Mouse (Mus musculus): Measurements from ENCODE around the gene Gm6525. TPM values are rescaled to one million over a fixed set of nuclear protein-coding genes. Genes with fewer than 3 reads are reported as not detected.

The Gm6525 gene
- 0.18 TPM in 1 of 2 replicates, not detected in the other for polyA plus RNA-seq (2016; fragmentation: Nextera tagmentation; extraction: Ambion mirVana)

DNA sequence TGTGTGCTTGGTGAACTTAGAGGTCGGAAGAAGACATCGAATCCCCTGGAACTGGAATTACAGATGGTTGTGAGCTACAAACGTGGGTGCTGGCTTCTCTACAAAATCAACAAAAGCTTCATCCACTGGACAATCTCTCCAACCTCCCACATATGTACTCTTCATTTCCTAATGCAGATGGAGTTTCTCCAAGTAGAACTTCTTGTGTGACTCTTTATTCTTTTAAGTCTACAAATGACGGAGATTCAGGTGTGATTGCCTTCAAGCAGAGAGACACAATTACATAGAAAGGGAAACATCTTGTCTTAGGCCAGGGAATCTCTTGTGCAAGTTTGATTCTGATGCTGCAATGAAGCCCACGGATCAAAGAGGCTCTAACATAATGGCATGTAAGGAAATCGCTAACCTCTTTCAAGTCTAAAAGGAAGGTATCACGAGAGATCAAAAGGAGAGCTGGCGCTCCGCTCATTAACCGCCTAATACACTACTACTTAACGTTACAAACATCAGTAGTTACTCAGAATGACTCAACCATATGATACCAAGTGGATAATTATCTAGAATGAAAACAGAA is at the start of gene Gm6525:
Gm6525 (plus strand) TSS at position 524 of the 574 bp plus-strand sequence.
- 84% methylated on average over 11 of the region's 11 CpGs for WGBS
- no peak within 1 kb of the TSS for H3K9ac ChIP-seq
- no peak within 1 kb of the TSS for H3K27ac ChIP-seq (ENCODE audit: poor library complexity, severe bottlenecking)
- H3K36me3 ChIP-seq = peaks cover 5% of the 10 kb centered on the region; the same call in 1 of the 2 replicates
- no peaks in the 10 kb centered on the region for H3K9me3 ChIP-seq (replicated peaks)
- H3K27me3 ChIP-seq (replicated peaks) = no peaks in the 10 kb centered on the region
- H3K4me3 ChIP-seq = no peak within 1 kb of the TSS
- no peak within 1 kb of the TSS for H3K4me2 ChIP-seq
- no peaks in the 10 kb centered on the region for H3K4me1 ChIP-seq (replicated peaks)
- no peak for ATAC-seq (ENCODE audit: insufficient number of reproducible peaks, low FRiP score)

DNA sequence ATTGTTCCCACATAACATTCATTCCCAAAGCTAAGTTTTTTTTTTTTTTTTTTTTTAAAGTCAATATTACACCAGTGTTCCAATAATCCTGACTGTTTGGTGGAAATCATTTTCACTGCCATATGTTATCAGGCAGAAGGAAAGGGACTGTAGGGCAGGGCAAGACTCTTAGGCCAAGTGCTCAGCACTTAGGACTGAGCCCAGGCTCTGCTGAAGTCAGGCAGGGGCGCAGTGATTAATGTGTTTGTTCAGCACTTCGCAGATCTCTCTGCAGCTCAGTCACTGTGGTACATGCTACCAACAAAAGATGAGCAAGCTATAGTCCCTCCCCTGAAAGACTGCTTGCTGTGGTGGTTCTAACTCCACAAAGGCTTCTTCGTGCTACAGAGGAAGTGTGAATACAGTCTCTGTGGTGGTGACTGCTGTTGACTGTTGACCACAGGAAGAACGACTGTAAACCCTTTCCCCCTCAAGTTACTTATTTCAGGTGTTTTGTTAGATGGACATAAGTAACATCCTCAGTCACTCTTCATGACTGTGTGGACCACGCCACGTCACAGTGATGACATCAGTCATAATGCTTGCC is 48.1 kb upstream of the Gm6525 start:
- no peaks in the 10 kb centered on the region for H3K4me1 ChIP-seq (replicated peaks)
- no peak for ATAC-seq (ENCODE audit: insufficient number of reproducible peaks, low FRiP score)

DNA sequence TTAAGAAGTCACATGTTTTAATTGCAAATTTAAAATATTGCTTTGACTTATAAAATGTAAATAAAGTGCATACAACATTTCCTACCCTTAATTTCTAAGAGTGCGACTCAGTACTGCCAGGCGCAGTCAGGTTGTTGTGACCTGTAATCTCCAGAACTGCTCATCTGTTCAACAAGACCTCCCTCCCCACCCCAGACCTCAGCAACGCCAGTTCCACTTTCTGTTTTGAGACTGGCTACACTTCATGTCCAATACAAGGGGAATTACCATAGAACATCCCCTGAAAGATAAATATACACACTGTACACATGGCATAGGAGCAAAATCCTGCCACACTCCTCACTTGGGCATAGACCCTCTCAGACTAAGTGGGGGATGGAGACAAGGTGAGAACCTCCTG is 47.2 kb upstream of the Gm6525 start:
- no peak for ATAC-seq (ENCODE audit: insufficient number of reproducible peaks, low FRiP score)
- Histone ChIP-seq H3K4me2 (no peak overlapping the region), H3K9ac (no peak overlapping the region), H3K27me3 (replicated peaks) (no peaks in the 10 kb centered on the region), H3K4me3 (no peak overlapping the region), H3K27ac (ENCODE audit: poor library complexity, severe bottlenecking) (no peak overlapping the region), H3K4me1 (replicated peaks) (no peaks in the 10 kb centered on the region), H3K36me3 (no peaks in the 10 kb centered on the region), H3K9me3 (replicated peaks) (no peaks in the 10 kb centered on the region)
- WGBS = 78% methylated on average over 3 of the region's 3 CpGs

More for the DNA sequence above, 48.1 kb upstream of the Gm6525 start:
- Histone ChIP-seq H3K27ac (ENCODE audit: poor library complexity, severe bottlenecking) (no peak overlapping the region), H3K4me3 (no peak overlapping the region), H3K36me3 (no peaks in the 10 kb centered on the region), H3K4me2 (no peak overlapping the region), H3K27me3 (replicated peaks) (no peaks in the 10 kb centered on the region), H3K9me3 (replicated peaks) (no peaks in the 10 kb centered on the region), H3K9ac (no peak overlapping the region)
- WGBS = 73% methylated on average over 6 of the region's 6 CpGs

DNA sequence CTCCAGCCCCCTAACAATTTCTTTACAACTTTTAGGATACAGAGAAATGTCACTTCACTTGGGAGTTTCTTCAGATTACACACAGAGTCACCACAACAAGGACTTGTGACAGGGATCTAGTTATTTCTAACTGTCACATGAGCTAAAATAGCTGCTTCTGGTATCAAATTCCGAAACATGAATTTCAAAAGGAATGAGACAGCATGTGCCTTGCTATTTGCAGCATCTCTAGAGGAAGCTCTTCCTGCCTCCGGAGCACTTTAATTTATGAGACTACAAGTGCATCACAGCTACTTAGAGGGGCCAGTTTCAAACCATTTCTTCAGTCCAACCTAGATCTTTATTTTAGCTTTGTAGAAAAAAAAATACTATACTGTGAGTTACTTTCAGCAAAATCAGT is 46.5 kb upstream of the Gm6525 start:
- Histone ChIP-seq H3K27me3 (replicated peaks) (no peaks in the 10 kb centered on the region), H3K9ac (no peak overlapping the region), H3K4me2 (no peak overlapping the region), H3K4me1 (replicated peaks) (no peaks in the 10 kb centered on the region), H3K36me3 (no peaks in the 10 kb centered on the region), H3K4me3 (no peak overlapping the region), H3K9me3 (replicated peaks) (no peaks in the 10 kb centered on the region), H3K27ac (ENCODE audit: poor library complexity, severe bottlenecking) (no peak overlapping the region)
- ATAC-seq (ENCODE audit: insufficient number of reproducible peaks, low FRiP score) = no peak
- WGBS = 75% methylated on average over 2 of the region's 2 CpGs

- Histone ChIP-seq H3K9ac (no peak overlapping the region), H3K36me3 (no peaks in the 10 kb centered on the region), H3K4me2 (no peak overlapping the region), H3K4me1 (replicated peaks) (no peaks in the 10 kb centered on the region), H3K27me3 (replicated peaks) (no peaks in the 10 kb centered on the region), H3K4me3 (no peak overlapping the region), H3K9me3 (replicated peaks) (no peaks in the 10 kb centered on the region), H3K27ac (ENCODE audit: poor library complexity, severe bottlenecking) (no peak overlapping the region)
- WGBS = 67% methylated on average over 11 of the region's 11 CpGs
- no peak for ATAC-seq (ENCODE audit: insufficient number of reproducible peaks, low FRiP score)
These were observed 44.7 kb upstream of the Gm6525 start for GRCm38 (mm10) chr3:84128871-84129870.

GRCm38 (mm10) chr3:84130776-84131175 is 43.1 kb upstream of the Gm6525 start:
- Histone ChIP-seq H3K4me3 (no peak overlapping the region), H3K9me3 (replicated peaks) (no peaks in the 10 kb centered on the region), H3K27me3 (replicated peaks) (no peaks in the 10 kb centered on the region), H3K4me1 (replicated peaks) (0 out of 2 replicates have a peak, but pooled peaks cover 4% of the 10 kb centered on the region), H3K36me3 (no peaks in the 10 kb centered on the region), H3K9ac (no peak overlapping the region), H3K4me2 (no peak overlapping the region), H3K27ac (ENCODE audit: poor library complexity, severe bottlenecking) (no peak overlapping the region)
- 71% methylated on average over 5 of the region's 5 CpGs for WGBS
- ATAC-seq (ENCODE audit: insufficient number of reproducible peaks, low FRiP score) = no peak

- Histone ChIP-seq H3K27me3 (replicated peaks) (no peaks in the 10 kb centered on the region), H3K4me1 (replicated peaks) (0 out of 2 replicates have a peak, but pooled peaks cover 5% of the 10 kb centered on the region), H3K27ac (ENCODE audit: poor library complexity, severe bottlenecking) (no peak overlapping the region), H3K9me3 (replicated peaks) (no peaks in the 10 kb centered on the region), H3K4me3 (no peak overlapping the region), H3K36me3 (no peaks in the 10 kb centered on the region), H3K4me2 (no peak overlapping the region), H3K9ac (no peak overlapping the region)
- WGBS = 85% methylated on average over 3 of the region's 3 CpGs
- ATAC-seq (ENCODE audit: insufficient number of reproducible peaks, low FRiP score) = no peak
These were observed 42.5 kb upstream of the Gm6525 start for GRCm38 (mm10) chr3:84131369-84131768.

DNA sequence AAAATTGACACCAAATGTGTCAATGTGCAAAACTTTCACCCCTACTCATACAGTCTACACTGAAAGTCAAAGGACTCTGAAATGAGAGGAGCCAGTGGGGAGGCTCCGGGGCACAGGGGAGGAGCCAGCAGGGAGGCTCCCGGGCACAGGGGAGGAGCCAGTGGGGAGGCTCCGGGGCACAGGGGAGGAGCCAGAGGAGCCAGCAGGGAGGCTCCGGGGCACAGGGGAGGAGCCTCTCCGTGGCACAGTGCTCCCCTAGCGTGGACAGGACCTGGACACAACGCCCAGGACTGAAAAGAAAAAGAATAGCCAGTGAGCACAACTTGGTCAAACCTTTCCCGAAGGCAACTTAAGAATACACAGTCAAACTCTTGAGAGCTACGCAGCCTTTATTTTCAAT is 38.5 kb upstream of the Gm6525 start:
- no peak overlapping the region for H3K4me3 ChIP-seq
- H3K9ac ChIP-seq = no peak overlapping the region
- H3K27ac ChIP-seq (ENCODE audit: poor library complexity, severe bottlenecking) = no peak overlapping the region
- 0 out of 2 replicates have a peak, but pooled peaks cover 5% of the 10 kb centered on the region for H3K4me1 ChIP-seq (replicated peaks)
- ATAC-seq (ENCODE audit: insufficient number of reproducible peaks, low FRiP score) = peak; percentile 93; the same call in 1 of the 2 replicates
- no peaks in the 10 kb centered on the region for H3K36me3 ChIP-seq
- peak overlapping the region; percentile 37 for H3K4me2 ChIP-seq
- WGBS = 33% methylated on average over 9 of the region's 9 CpGs
- H3K27me3 ChIP-seq (replicated peaks) = no peaks in the 10 kb centered on the region
- no peaks in the 10 kb centered on the region for H3K9me3 ChIP-seq (replicated peaks)

GRCm38 (mm10) chr3:84135933-84136332 is 38.0 kb upstream of the Gm6525 start:
- H3K4me3 ChIP-seq = no peak overlapping the region
- H3K36me3 ChIP-seq = no peaks in the 10 kb centered on the region
- no peaks in the 10 kb centered on the region for H3K9me3 ChIP-seq (replicated peaks)
- no peaks in the 10 kb centered on the region for H3K27me3 ChIP-seq (replicated peaks)
- peak overlapping the region; percentile 37 for H3K4me2 ChIP-seq
- H3K9ac ChIP-seq = no peak overlapping the region
- peaks cover 8% of the 10 kb centered on the region; the same call in 1 of the 2 replicates for H3K4me1 ChIP-seq (replicated peaks)
- no peak overlapping the region for H3K27ac ChIP-seq (ENCODE audit: poor library complexity, severe bottlenecking)
- no peak for ATAC-seq (ENCODE audit: insufficient number of reproducible peaks, low FRiP score)
- 62% methylated on average over 6 of the region's 6 CpGs for WGBS

DNA sequence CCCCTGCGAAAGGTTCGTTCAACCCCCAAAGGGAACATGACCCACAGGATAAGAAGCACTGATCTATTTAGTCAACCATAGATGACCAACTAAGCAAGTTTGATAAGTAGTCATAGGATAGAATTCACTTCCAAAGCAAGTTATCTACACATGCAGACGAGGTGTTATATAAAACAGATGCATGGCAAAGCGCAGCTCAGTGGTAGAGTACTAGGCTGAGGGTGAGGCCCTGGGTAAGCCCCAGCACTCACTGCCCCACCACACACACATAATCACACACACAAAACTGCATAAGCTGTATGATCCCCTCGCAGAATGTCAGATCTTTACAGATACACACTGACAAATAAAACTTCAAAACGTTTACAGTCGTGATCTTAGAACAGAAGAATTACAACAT is 37.4 kb upstream of the Gm6525 start:
- Histone ChIP-seq H3K27ac (ENCODE audit: poor library complexity, severe bottlenecking) (no peak overlapping the region), H3K4me1 (replicated peaks) (peaks cover 10% of the 10 kb centered on the region; the same call in 1 of the 2 replicates), H3K27me3 (replicated peaks) (no peaks in the 10 kb centered on the region), H3K4me3 (no peak overlapping the region), H3K4me2 (no peak overlapping the region), H3K36me3 (no peaks in the 10 kb centered on the region), H3K9me3 (replicated peaks) (no peaks in the 10 kb centered on the region), H3K9ac (no peak overlapping the region)
- no peak for ATAC-seq (ENCODE audit: insufficient number of reproducible peaks, low FRiP score)
- WGBS = 73% methylated on average over 7 of the region's 7 CpGs

- 57% methylated on average over 7 of the region's 7 CpGs for WGBS
- Histone ChIP-seq H3K4me3 (no peak overlapping the region), H3K36me3 (no peaks in the 10 kb centered on the region), H3K9ac (no peak overlapping the region), H3K9me3 (replicated peaks) (no peaks in the 10 kb centered on the region), H3K4me1 (replicated peaks) (peaks cover 5% of the 10 kb centered on the region; the same call in 1 of the 2 replicates), H3K27me3 (replicated peaks) (no peaks in the 10 kb centered on the region), H3K4me2 (no peak overlapping the region), H3K27ac (ENCODE audit: poor library complexity, severe bottlenecking) (no peak overlapping the region)
- no peak for ATAC-seq (ENCODE audit: insufficient number of reproducible peaks, low FRiP score)
These were observed 33.0 kb upstream of the Gm6525 start for GRCm38 (mm10) chr3:84140947-84141346.
